Mouse (Mus musculus) adrenal gland, postnatal 25 days (tissue): ENCODE results near the gene Alyref. TPM values are rescaled to one million over a fixed set of nuclear protein-coding genes. Genes with fewer than 3 reads are reported as not detected.
"Not testable (repeated sequence)": the region's sequence is repeated elsewhere in the genome, so short reads cannot be mapped to it uniquely, and the experiment has no call there.

Experiments
- DNase-seq: peaks from one replicate; pipeline ENCODE4 v3.0.0; 2021; ENCODE audit warnings: mixed read lengths
- total RNA-seq: library from RNA; stranded (reverse); gene quantifications from 2 replicates; pipeline ENCODE4 v1.2.3, GENCODE M21; 2021

The Alyref gene
- total RNA-seq, 1 experiment from 2014 or later: 101 TPM

- DNase-seq: no peak
These were observed 24.4 kb downstream of the Alyref start for GRCm38 (mm10) chr11:120573585-120574277.

- DNase-seq: peak; percentile 100
These were observed 25.2 kb downstream of the Alyref start, which contains the start of gene P4hb for GRCm38 (mm10) chr11:120572752-120573584. P4hb (minus strand) TSS chr11:120573253.

GRCm38 (mm10) chr11:120572417-120572751 is 25.8 kb downstream of the Alyref start:
- DNase-seq: no peak

GRCm38 (mm10) chr11:120571754-120572416 is 26.3 kb downstream of the Alyref start:
- no peak for DNase-seq

- DNase-seq: no peak
These were observed 27.0 kb downstream of the Alyref start for GRCm38 (mm10) chr11:120571122-120571521.

GRCm38 (mm10) chr11:120568324-120568723 is 29.8 kb downstream of the Alyref start:
- no peak for DNase-seq

- no peak for DNase-seq
These were observed 33.1 kb downstream of the Alyref start for GRCm38 (mm10) chr11:120565114-120565513.

- DNase-seq: no peak
These were observed 35.2 kb downstream of the Alyref start for GRCm38 (mm10) chr11:120562949-120563348.

- DNase-seq: no peak
These were observed 37.0 kb downstream of the Alyref start for GRCm38 (mm10) chr11:120560952-120561728.

GRCm38 (mm10) chr11:120558843-120559242 is 39.3 kb downstream of the Alyref start:
- DNase-seq: not testable (repeated sequence)

- peak; percentile 53 for DNase-seq
These were observed 42.9 kb downstream of the Alyref start for GRCm38 (mm10) chr11:120555260-120555659.

- peak; percentile 57 for DNase-seq
These were observed 43.3 kb downstream of the Alyref start for GRCm38 (mm10) chr11:120554834-120555233.

- no peak for DNase-seq
These were observed 45.4 kb downstream of the Alyref start for GRCm38 (mm10) chr11:120552736-120553135.

GRCm38 (mm10) chr11:120550810-120551440 is 47.2 kb downstream of the Alyref start, which contains the start of gene Ppp1r27:
Ppp1r27 (minus strand) TSS chr11:120551132.
- DNase-seq: no peak

- no peak for DNase-seq
These were observed 48.0 kb downstream of the Alyref start for GRCm38 (mm10) chr11:120549986-120550809.

GRCm38 (mm10) chr11:120549168-120549945 is 48.8 kb downstream of the Alyref start, which contains the start of gene Mcrip1:
Mcrip1 (minus strand) TSS chr11:120549727.
- peak; percentile 97 for DNase-seq

GRCm38 (mm10) chr11:120548786-120549167 is 49.4 kb downstream of the Alyref start:
- no peak for DNase-seq

- DNase-seq: no peak
These were observed 50.0 kb downstream of the Alyref start for GRCm38 (mm10) chr11:120548214-120548613.

GRCm38 (mm10) chr11:120547469-120547868 is 50.7 kb downstream of the Alyref start:
- no peak for DNase-seq

GRCm38 (mm10) chr11:120545964-120546363 is 52.2 kb downstream of the Alyref start:
- DNase-seq: no peak
